Mouse (Mus musculus): Measurements from ENCODE around the gene H2-M2. TPM values are rescaled to one million over a fixed set of nuclear protein-coding genes. Genes with fewer than 3 reads are reported as not detected.
"Not testable (repeated sequence)": the region's sequence is repeated elsewhere in the genome, so short reads cannot be mapped to it uniquely, and the experiment has no call there.

The H2-M2 gene
- not detected in 2 replicates for polyA plus RNA-seq (2012; rRNA removed)

DNA sequence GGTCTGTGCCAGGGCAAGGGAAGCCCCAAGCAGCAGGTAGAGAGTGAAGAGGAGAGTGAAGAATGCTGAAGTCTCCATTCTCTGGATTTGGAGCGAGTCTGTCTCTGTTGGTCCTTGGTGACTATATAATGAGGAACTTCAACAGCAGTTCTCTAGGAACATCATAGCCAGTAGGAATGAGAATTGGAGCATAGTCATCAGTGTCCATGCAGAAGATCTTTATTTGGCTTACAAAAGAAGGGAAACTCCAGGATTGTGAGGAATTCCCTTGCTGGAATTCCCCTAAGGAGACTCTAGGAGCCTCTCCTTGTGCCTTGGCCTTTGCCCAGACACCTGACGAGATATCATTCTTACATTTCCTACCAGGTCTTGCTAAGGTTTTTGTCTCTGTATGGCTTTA, at the start of gene H2-M2:
H2-M2 (minus strand) TSS at position 101 of the 400 bp plus-strand sequence.
- Histone ChIP-seq H3K36me3 (ENCODE audit: control insufficient read depth, insufficient read depth, low read length) (no peaks in the 10 kb centered on the region), H3K27ac (ENCODE audit: control insufficient read depth, insufficient read depth, low read depth, low read length) (no peak within 1 kb of the TSS), H3K27me3 (ENCODE audit: control insufficient read depth, insufficient read depth, low read length) (no peaks in the 10 kb centered on the region), H3K4me3 (ENCODE audit: control insufficient read depth, low read depth, low read length) (no peak within 1 kb of the TSS), H3K4me1 (ENCODE audit: control insufficient read depth, insufficient read depth, low read length) (no peaks in the 10 kb centered on the region)
- TF ChIP-seq CTCF (IDR thresholded peaks at IDR 0.05; ENCODE audit: control insufficient read depth, insufficient read depth, insufficient replicate concordance, low read depth, low read length) (no peak), POLR2A (IDR thresholded peaks at IDR 0.05; ENCODE audit: control insufficient read depth, low read depth, low read length) (no peak)

DNA sequence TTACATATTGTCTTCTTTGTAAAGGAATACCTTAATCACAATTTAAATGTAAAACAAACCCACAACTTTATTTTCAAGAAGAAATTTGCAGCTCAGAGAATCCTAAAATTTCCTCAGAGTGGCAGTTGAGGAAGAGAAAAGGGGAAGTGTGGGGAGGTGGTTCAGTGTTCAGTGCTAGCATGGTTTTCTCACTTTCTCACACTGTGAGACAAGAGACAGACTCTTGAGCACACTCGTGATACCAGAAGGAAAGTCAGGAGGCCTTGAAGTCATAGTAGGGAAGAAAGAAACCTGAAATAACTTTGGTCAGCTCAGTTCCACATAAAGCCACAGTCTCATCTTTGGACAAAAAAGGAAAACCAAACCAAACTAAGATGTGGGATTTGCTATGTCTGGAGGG, 42.1 kb upstream of the H2-M2 start:
- not testable (repeated sequence) for H3K4me3 ChIP-seq (ENCODE audit: control insufficient read depth, low read depth, low read length); H3K36me3 ChIP-seq (ENCODE audit: control insufficient read depth, insufficient read depth, low read length); H3K27me3 ChIP-seq (ENCODE audit: control insufficient read depth, insufficient read depth, low read length); H3K4me1 ChIP-seq (ENCODE audit: control insufficient read depth, insufficient read depth, low read length); H3K27ac ChIP-seq (ENCODE audit: control insufficient read depth, insufficient read depth, low read depth, low read length)

DNA sequence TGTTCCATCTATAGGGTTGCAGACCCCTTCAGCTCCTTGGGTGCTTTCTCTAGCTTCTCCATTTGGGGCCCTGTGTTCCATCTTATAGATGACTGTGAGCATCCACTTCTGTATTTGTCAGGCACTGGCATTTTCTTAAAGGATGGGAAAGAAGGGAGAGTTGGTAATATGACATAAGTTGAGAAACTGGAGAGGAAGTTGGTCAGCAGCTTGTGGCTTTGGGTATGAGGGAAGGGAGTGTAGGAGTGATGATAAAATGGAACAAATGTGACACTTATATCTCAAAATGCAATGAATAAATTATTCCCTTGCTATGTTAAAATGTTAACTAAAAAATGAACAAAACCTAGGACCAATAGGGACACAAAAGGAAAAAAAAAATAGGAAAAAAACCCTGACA, 41.3 kb upstream of the H2-M2 start:
- not testable (repeated sequence) for H3K27ac ChIP-seq (ENCODE audit: control insufficient read depth, insufficient read depth, low read depth, low read length); H3K4me3 ChIP-seq (ENCODE audit: control insufficient read depth, low read depth, low read length); H3K36me3 ChIP-seq (ENCODE audit: control insufficient read depth, insufficient read depth, low read length); H3K27me3 ChIP-seq (ENCODE audit: control insufficient read depth, insufficient read depth, low read length); H3K4me1 ChIP-seq (ENCODE audit: control insufficient read depth, insufficient read depth, low read length)

DNA sequence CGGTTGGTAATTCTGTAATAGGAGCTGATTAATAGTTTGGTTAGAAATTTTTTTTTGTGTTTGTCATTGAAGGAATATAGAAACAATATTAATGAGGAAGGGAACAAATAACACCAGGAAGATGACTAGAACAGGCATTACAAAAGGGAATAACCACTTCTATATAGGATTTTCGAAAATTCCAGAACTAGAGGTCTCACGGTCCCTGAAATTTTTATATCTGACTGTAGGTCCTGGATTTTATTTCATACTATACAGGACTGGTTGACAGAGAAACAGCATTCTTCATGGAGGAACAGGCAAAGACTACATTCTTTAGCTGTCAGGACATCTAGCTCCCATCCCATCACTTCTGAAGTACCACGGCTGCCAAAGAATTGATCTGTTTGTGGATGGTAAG, 24.4 kb upstream of the H2-M2 start, which contains the start of gene Olfr111:
Olfr111 (plus strand) TSS at position 301 of the 400 bp plus-strand sequence.
- no peak for TF ChIP-seq CTCF (IDR thresholded peaks at IDR 0.05; ENCODE audit: control insufficient read depth, insufficient read depth, insufficient replicate concordance, low read depth, low read length)
- no peak for TF ChIP-seq POLR2A (IDR thresholded peaks at IDR 0.05; ENCODE audit: control insufficient read depth, low read depth, low read length)

DNA sequence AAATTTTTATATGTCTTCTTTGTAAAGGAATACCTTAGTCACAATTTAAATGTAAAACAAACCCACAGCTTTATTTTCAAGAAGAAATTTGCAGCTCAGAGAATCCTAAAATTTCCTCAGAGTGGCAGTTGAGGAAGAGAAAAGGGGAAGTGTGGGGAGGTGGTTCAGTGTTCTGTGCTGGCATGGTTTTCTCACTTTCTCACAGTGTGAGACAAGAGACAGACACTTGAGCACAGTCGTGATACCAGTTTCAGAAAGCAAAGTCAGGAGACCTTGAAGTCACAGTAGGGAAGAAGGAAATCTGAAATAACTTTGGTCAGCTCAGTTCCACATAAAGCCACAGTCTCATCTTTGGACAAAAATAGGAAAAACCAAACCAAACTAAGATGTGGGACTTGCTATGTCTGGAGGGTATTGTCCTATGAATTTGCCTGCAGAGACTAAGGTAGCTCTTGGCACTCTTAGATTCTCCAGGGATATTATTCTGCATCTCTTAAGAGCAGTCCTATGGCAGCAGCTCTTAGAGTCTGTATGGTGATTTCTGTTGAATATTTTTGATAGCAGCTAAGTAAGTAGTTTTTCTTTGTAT, 8.7 kb upstream of the H2-M2 start, which contains the start of gene Olfr110:
Olfr110 (plus strand) TSS at position 539 of the 589 bp plus-strand sequence.
- no peaks in the 10 kb centered on the region for H3K36me3 ChIP-seq (ENCODE audit: control insufficient read depth, insufficient read depth, low read length)
- no peaks in the 10 kb centered on the region for H3K27me3 ChIP-seq (ENCODE audit: control insufficient read depth, insufficient read depth, low read length)
- no peak within 1 kb of the TSS for H3K27ac ChIP-seq (ENCODE audit: control insufficient read depth, insufficient read depth, low read depth, low read length)
- H3K4me3 ChIP-seq (ENCODE audit: control insufficient read depth, low read depth, low read length): no peak within 1 kb of the TSS
- no peaks in the 10 kb centered on the region for H3K4me1 ChIP-seq (ENCODE audit: control insufficient read depth, insufficient read depth, low read length)
- TF ChIP-seq POLR2A (IDR thresholded peaks at IDR 0.05; ENCODE audit: control insufficient read depth, low read depth, low read length): no peak
- no peak for TF ChIP-seq CTCF (IDR thresholded peaks at IDR 0.05; ENCODE audit: control insufficient read depth, insufficient read depth, insufficient replicate concordance, low read depth, low read length)

More for the DNA sequence above, 24.4 kb upstream of the H2-M2 start, which contains the start of gene Olfr111:
- H3K4me1 ChIP-seq (ENCODE audit: control insufficient read depth, insufficient read depth, low read length): no peaks in the 10 kb centered on the region
- no peak within 1 kb of the TSS for H3K4me3 ChIP-seq (ENCODE audit: control insufficient read depth, low read depth, low read length)
- H3K27me3 ChIP-seq (ENCODE audit: control insufficient read depth, insufficient read depth, low read length): no peaks in the 10 kb centered on the region
- H3K36me3 ChIP-seq (ENCODE audit: control insufficient read depth, insufficient read depth, low read length): no peaks in the 10 kb centered on the region
- no peak within 1 kb of the TSS for H3K27ac ChIP-seq (ENCODE audit: control insufficient read depth, insufficient read depth, low read depth, low read length)

DNA sequence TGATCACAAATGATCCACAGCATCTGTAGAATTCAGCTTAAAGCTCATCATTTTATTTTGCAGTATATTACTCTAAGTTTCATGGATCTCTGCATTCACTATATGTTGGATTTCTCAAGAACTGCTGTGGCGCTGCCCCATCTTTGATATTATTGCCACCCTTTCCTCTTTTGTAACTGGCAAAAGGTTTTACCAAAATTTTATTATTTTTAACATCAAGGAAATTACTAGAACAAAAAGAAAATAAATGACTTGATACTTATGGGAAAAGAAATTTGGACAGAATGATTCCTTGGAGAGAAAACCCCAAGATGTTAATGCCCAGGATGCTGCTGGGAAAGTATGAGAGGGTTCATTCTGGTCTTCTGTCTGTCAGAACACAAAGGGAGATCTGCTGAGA, 24.7 kb downstream of the H2-M2 start, which contains the start of gene Olfr109:
Olfr109 (plus strand) TSS at position 301 of the 400 bp plus-strand sequence.
- no peak within 1 kb of the TSS for H3K4me3 ChIP-seq (ENCODE audit: control insufficient read depth, low read depth, low read length)
- H3K36me3 ChIP-seq (ENCODE audit: control insufficient read depth, insufficient read depth, low read length): no peaks in the 10 kb centered on the region
- TF ChIP-seq POLR2A (IDR thresholded peaks at IDR 0.05; ENCODE audit: control insufficient read depth, low read depth, low read length): no peak
- no peak for TF ChIP-seq CTCF (IDR thresholded peaks at IDR 0.05; ENCODE audit: control insufficient read depth, insufficient read depth, insufficient replicate concordance, low read depth, low read length)
- H3K4me1 ChIP-seq (ENCODE audit: control insufficient read depth, insufficient read depth, low read length): no peaks in the 10 kb centered on the region
- no peaks in the 10 kb centered on the region for H3K27me3 ChIP-seq (ENCODE audit: control insufficient read depth, insufficient read depth, low read length)
- H3K27ac ChIP-seq (ENCODE audit: control insufficient read depth, insufficient read depth, low read depth, low read length): no peak within 1 kb of the TSS

DNA sequence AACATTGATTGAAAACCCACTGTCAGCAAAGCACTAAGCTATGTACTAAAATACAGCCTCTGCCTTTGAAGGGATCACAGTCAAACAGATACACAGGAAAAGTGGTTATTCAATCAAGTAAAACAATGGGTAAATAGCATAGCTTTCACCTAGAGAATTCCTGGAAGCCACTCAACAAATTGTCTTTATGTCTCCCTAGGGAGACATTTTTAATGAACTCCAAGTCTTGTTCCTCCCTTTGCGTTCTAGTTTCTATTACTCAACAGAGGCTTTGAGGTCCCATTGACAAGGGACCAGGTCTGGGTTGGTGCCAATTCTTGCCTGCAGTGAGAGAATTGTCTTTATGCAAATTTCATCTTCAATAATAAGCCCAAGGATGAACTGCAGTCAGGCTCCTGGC, 38.2 kb downstream of the H2-M2 start, which contains the start of gene Olfr108:
Olfr108 (plus strand) TSS at position 301 of the 400 bp plus-strand sequence.
- Histone ChIP-seq H3K27ac (ENCODE audit: control insufficient read depth, insufficient read depth, low read depth, low read length) (no peak within 1 kb of the TSS), H3K27me3 (ENCODE audit: control insufficient read depth, insufficient read depth, low read length) (no peaks in the 10 kb centered on the region), H3K36me3 (ENCODE audit: control insufficient read depth, insufficient read depth, low read length) (no peaks in the 10 kb centered on the region), H3K4me1 (ENCODE audit: control insufficient read depth, insufficient read depth, low read length) (no peaks in the 10 kb centered on the region), H3K4me3 (ENCODE audit: control insufficient read depth, low read depth, low read length) (no peak within 1 kb of the TSS)
- TF ChIP-seq CTCF (IDR thresholded peaks at IDR 0.05; ENCODE audit: control insufficient read depth, insufficient read depth, insufficient replicate concordance, low read depth, low read length): no peak
- no peak for TF ChIP-seq POLR2A (IDR thresholded peaks at IDR 0.05; ENCODE audit: control insufficient read depth, low read depth, low read length)

Other genes with a start within 250 kb of the H2-M2 start
- 0.08 TPM in 1 of 2 replicates, not detected in the other for gene Olfr97, start 246.2 kb downstream of the H2-M2 start, polyA plus RNA-seq (2012; rRNA removed)
- not detected in 2 replicates for gene Olfr98, start 219.8 kb downstream of the H2-M2 start, polyA plus RNA-seq (2012; rRNA removed)
- 0.75 and 0.98 TPM in 2 replicates for gene H2-M3, start 213.3 kb downstream of the H2-M2 start, polyA plus RNA-seq (2012; rRNA removed)
- gene Olfr99, start 200.1 kb downstream of the H2-M2 start, polyA plus RNA-seq (2012; rRNA removed): not detected in 2 replicates
- gene Olfr101, start 179.2 kb downstream of the H2-M2 start, polyA plus RNA-seq (2012; rRNA removed): not detected in 2 replicates
- 0.10 TPM in 2 replicates for gene Olfr102, start 166.5 kb downstream of the H2-M2 start, polyA plus RNA-seq (2012; rRNA removed)
- not detected in 2 replicates for gene Olfr103, start 143.9 kb downstream of the H2-M2 start, polyA plus RNA-seq (2012; rRNA removed)
- 0.04 TPM in 1 of 2 replicates, not detected in the other for gene Olfr104-ps, start 124.0 kb downstream of the H2-M2 start, polyA plus RNA-seq (2012; rRNA removed)
- gene Olfr105-ps, start 104.5 kb downstream of the H2-M2 start, polyA plus RNA-seq (2012; rRNA removed): not detected in 2 replicates
- not detected in 2 replicates for gene Olfr106-ps, start 93.2 kb downstream of the H2-M2 start, polyA plus RNA-seq (2012; rRNA removed)
- gene Olfr107, start 84.3 kb downstream of the H2-M2 start, polyA plus RNA-seq (2012; rRNA removed): not detected in 2 replicates
- gene Olfr108, start 38.1 kb downstream of the H2-M2 start, polyA plus RNA-seq (2012; rRNA removed): not detected in 2 replicates
- not detected in 2 replicates for gene Olfr109, start 24.6 kb downstream of the H2-M2 start, polyA plus RNA-seq (2012; rRNA removed)
- not detected in 2 replicates for gene Olfr110, start 8.9 kb upstream of the H2-M2 start, polyA plus RNA-seq (2012; rRNA removed)
- gene Olfr111, start 24.5 kb upstream of the H2-M2 start, polyA plus RNA-seq (2012; rRNA removed): not detected in 2 replicates
- 19.3 and 26.9 TPM in 2 replicates for gene Olfr112, start 85.9 kb upstream of the H2-M2 start, polyA plus RNA-seq (2012; rRNA removed)
- not detected in 2 replicates for gene Olfr113, start 94.1 kb upstream of the H2-M2 start, polyA plus RNA-seq (2012; rRNA removed)
- not detected in 2 replicates for gene Olfr114, start 109.2 kb upstream of the H2-M2 start, polyA plus RNA-seq (2012; rRNA removed)
- 0.11 TPM in 1 of 2 replicates, not detected in the other for gene Olfr115, start 143.6 kb upstream of the H2-M2 start, polyA plus RNA-seq (2012; rRNA removed)
- gene Olfr116, start 143.6 kb upstream of the H2-M2 start, polyA plus RNA-seq (2012; rRNA removed): 0.11 TPM in 1 of 2 replicates, not detected in the other
- gene Olfr117, start 180.2 kb upstream of the H2-M2 start, polyA plus RNA-seq (2012; rRNA removed): not detected in 2 replicates
- gene Olfr118, start 183.4 kb upstream of the H2-M2 start, polyA plus RNA-seq (2012; rRNA removed): not detected in 2 replicates
- gene Olfr119, start 213.0 kb upstream of the H2-M2 start, polyA plus RNA-seq (2012; rRNA removed): not detected in 2 replicates
- gene Olfr120, start 238.3 kb upstream of the H2-M2 start, polyA plus RNA-seq (2012; rRNA removed): not detected in 2 replicates